In genomic region chr5:129175925-129176324, GRCm38 (mm10) we compare ENCODE assay signal across 23 mouse cellular contexts.
DNase-seq lines count a peak whose midpoint lies in the region; ATAC-seq and TF ChIP-seq lines count a peak whose summit lies in the region.
"Had no signal": no experiment of that assay in that cellular context is flagged by ENCODE, and none has a peak within 500 bp of the region (broad histone marks: within the 10 kb centered on the region; RNA-seq: fewer than 3 reads in every experiment).

No protein-coding gene starts in this region.

- WGBS in forebrain, embryonic 10.5 days = 27% methylated on average over 3 of the region's 3 CpGs
- WGBS in forebrain, embryonic 12.5 days = 13% methylated on average over 3 of the region's 3 CpGs
- WGBS in hindbrain, embryonic 10.5 days = 36% methylated on average over 3 of the region's 3 CpGs
- 23% methylated on average over 3 of the region's 3 CpGs for WGBS in hindbrain, embryonic 14.5 days

- H3K9ac ChIP-seq in forebrain, embryonic 12.5 days = no peak overlapping the region
- H3K9ac ChIP-seq in hindbrain, embryonic 14.5 days = no peak overlapping the region
- H3K9ac ChIP-seq in ES-Bruce4 (ENCODE audit: low read depth, poor library complexity, severe bottlenecking) = no peak overlapping the region
- H3K9ac ChIP-seq: embryonic facial prominence, embryonic 12.5 days; hindbrain, embryonic 13.5 days; intestine, embryonic 15.5 days had no signal

- no peak overlapping the region for H3K4me3 ChIP-seq in forebrain, embryonic 10.5 days
- H3K4me3 ChIP-seq in forebrain, embryonic 12.5 days (replicated peaks) = no peak overlapping the region
- H3K4me3 ChIP-seq in hindbrain, embryonic 10.5 days = no peak overlapping the region
- H3K4me3 ChIP-seq in hindbrain, embryonic 14.5 days (replicated peaks; ENCODE audit: low read length) = no peak overlapping the region
- H3K4me3 ChIP-seq in ES-Bruce4 (ENCODE audit: low read depth, low read length) = no peak overlapping the region
- H3K4me3 ChIP-seq: embryonic facial prominence, embryonic 12.5 days; heart, embryonic 10.5 days; hindbrain, embryonic 13.5 days; intestine, embryonic 15.5 days had no signal

- H3K4me2 ChIP-seq in forebrain, embryonic 12.5 days = no peak overlapping the region
- no peak overlapping the region for H3K4me2 ChIP-seq in hindbrain, embryonic 14.5 days (replicated peaks)
- H3K4me2 ChIP-seq: embryonic facial prominence, embryonic 12.5 days; hindbrain, embryonic 13.5 days; intestine, embryonic 15.5 days had no signal

- H3K27ac ChIP-seq in forebrain, embryonic 10.5 days = peak overlapping the region; percentile 11; the same call in 1 of the 2 replicates
- no peak overlapping the region for H3K27ac ChIP-seq in forebrain, embryonic 12.5 days
- H3K27ac ChIP-seq in hindbrain, embryonic 10.5 days = peak overlapping the region; percentile 70
- no peak overlapping the region for H3K27ac ChIP-seq in hindbrain, embryonic 14.5 days
- H3K27ac ChIP-seq in ES-Bruce4 (ENCODE audit: insufficient read depth, low read length) = no peak overlapping the region
- H3K27ac ChIP-seq: embryonic facial prominence, embryonic 12.5 days; heart, embryonic 10.5 days; hindbrain, embryonic 13.5 days; intestine, embryonic 15.5 days had no signal

- peaks cover 17% of the 10 kb centered on the region for H3K27me3 ChIP-seq in forebrain, embryonic 10.5 days (ENCODE audit: poor library complexity, severe bottlenecking)
- H3K27me3 ChIP-seq in forebrain, embryonic 12.5 days = peaks cover 31% of the 10 kb centered on the region
- H3K27me3 ChIP-seq in hindbrain, embryonic 10.5 days (ENCODE audit: insufficient read depth, poor library complexity, severe bottlenecking) = peaks cover 14% of the 10 kb centered on the region
- H3K27me3 ChIP-seq in hindbrain, embryonic 14.5 days (ENCODE audit: control insufficient read depth, insufficient read depth, low read length) = no peaks in the 10 kb centered on the region
- H3K27me3 ChIP-seq in ES-Bruce4 (ENCODE audit: control insufficient read depth, insufficient read depth, low read length, poor library complexity, severe bottlenecking) = no peaks in the 10 kb centered on the region
- H3K27me3 ChIP-seq: embryonic facial prominence, embryonic 12.5 days had no signal

- no peak for TF ChIP-seq POLR2A in ES-Bruce4 (IDR thresholded peaks at IDR 0.05; ENCODE audit: insufficient read depth, low read length)

- no peak for ATAC-seq in forebrain, embryonic 12.5 days (ENCODE audit: low FRiP score)
- no peak for ATAC-seq in hindbrain, embryonic 14.5 days (ENCODE audit: low FRiP score)
- ATAC-seq: CD4-positive, CD25-positive, alpha-beta regulatory T cell, adult 4 months; intestine, embryonic 15.5 days; Patski had no signal

- H3K4me1 ChIP-seq in forebrain, embryonic 10.5 days = peaks cover 9% of the 10 kb centered on the region
- H3K4me1 ChIP-seq in forebrain, embryonic 12.5 days = 0 out of 2 replicates have a peak, but pooled peaks cover 5% of the 10 kb centered on the region
- peaks cover 12% of the 10 kb centered on the region for H3K4me1 ChIP-seq in hindbrain, embryonic 10.5 days (replicated peaks)
- no peaks in the 10 kb centered on the region for H3K4me1 ChIP-seq in hindbrain, embryonic 14.5 days (replicated peaks; ENCODE audit: control insufficient read depth, insufficient read depth, low read length)
- peaks cover 4% of the 10 kb centered on the region for H3K4me1 ChIP-seq in ES-Bruce4 (ENCODE audit: control insufficient read depth, insufficient read depth, low read length)
- H3K4me1 ChIP-seq: embryonic facial prominence, embryonic 12.5 days; hindbrain, embryonic 13.5 days; intestine, embryonic 15.5 days had no signal

- TF ChIP-seq EP300 in ES-Bruce4 (IDR thresholded peaks at IDR 0.05; ENCODE audit: insufficient read depth, low read depth, low read length) = 0 out of 2 replicates have a peak, but pooled peaks have one; percentile 8

- no peaks in the 10 kb centered on the region for H3K36me3 ChIP-seq in forebrain, embryonic 10.5 days (replicated peaks)
- H3K36me3 ChIP-seq in forebrain, embryonic 12.5 days (replicated peaks) = no peaks in the 10 kb centered on the region
- no peaks in the 10 kb centered on the region for H3K36me3 ChIP-seq in hindbrain, embryonic 10.5 days
- H3K36me3 ChIP-seq in hindbrain, embryonic 14.5 days (replicated peaks; ENCODE audit: control insufficient read depth, insufficient read depth) = no peaks in the 10 kb centered on the region
- no peaks in the 10 kb centered on the region for H3K36me3 ChIP-seq in ES-Bruce4 (ENCODE audit: control insufficient read depth, insufficient read depth, low read length, poor library complexity, severe bottlenecking)
- H3K36me3 ChIP-seq: embryonic facial prominence, embryonic 12.5 days; heart, embryonic 10.5 days; hindbrain, embryonic 13.5 days; intestine, embryonic 15.5 days had no signal

- no peak for DNase-seq in forebrain, embryonic 10.5 days (ENCODE audit: extremely low spot score, low spot score)
- no peak for DNase-seq in hindbrain, embryonic 10.5 days (ENCODE audit: low spot score)
- no peak for DNase-seq in hindbrain, embryonic 14.5 days (ENCODE audit: low spot score)
- peak; percentile 31 for DNase-seq in brain, adult 2 months (ENCODE audit: low read depth, low spot score)
- DNase-seq in right cerebral cortex, adult 2 months (ENCODE audit: low spot score in 2 of 2) = no peak
- DNase-seq: adrenal gland, postnatal 10 days; B cell, adult 2 months; cerebellum, adult 11-12 months; cerebellum, adult 9-10 months; cerebellum, postnatal 25 days; gastrocnemius, postnatal 36 days; heart, adult 18-20 months; heart, postnatal 10 days; heart, postnatal 4 days; kidney, adult 2 months had no signal

- TF ChIP-seq CTCF in ES-Bruce4 (IDR thresholded peaks at IDR 0.05; ENCODE audit: low read depth, low read length) = no peak

- no peaks in the 10 kb centered on the region for H3K9me3 ChIP-seq in forebrain, embryonic 10.5 days
- no peaks in the 10 kb centered on the region for H3K9me3 ChIP-seq in forebrain, embryonic 12.5 days
- H3K9me3 ChIP-seq in hindbrain, embryonic 10.5 days = no peaks in the 10 kb centered on the region
- no peaks in the 10 kb centered on the region for H3K9me3 ChIP-seq in hindbrain, embryonic 14.5 days (ENCODE audit: control insufficient read depth, low read length)
- no peaks in the 10 kb centered on the region for H3K9me3 ChIP-seq in ES-Bruce4 (replicated peaks; ENCODE audit: control insufficient read depth, insufficient read depth, low read length, poor library complexity, severe bottlenecking)
- H3K9me3 ChIP-seq: embryonic facial prominence, embryonic 12.5 days; heart, embryonic 10.5 days; hindbrain, embryonic 13.5 days; intestine, embryonic 15.5 days had no signal

Comparison
In these comparisons a context has a peak if more than half of its experiments do, and no peak if none do; other contexts are left out.
1. H3K27ac ChIP-seq: peak in forebrain, embryonic 10.5 days (single experiment) and hindbrain, embryonic 10.5 days (single experiment); none in forebrain, embryonic 12.5 days (single experiment), hindbrain, embryonic 14.5 days (single experiment) and ES-Bruce4 (single experiment).